Mouse (Mus musculus) G1E (cell line): ENCODE results near the gene Cog6. TPM values are rescaled to one million over a fixed set of nuclear protein-coding genes. Genes with fewer than 3 reads are reported as not detected.
A peak's percentile ranks its signal among the peaks of the same experiment; 100 is the strongest.

Experiments
- ATAC-seq: 2 replicates; pipeline ENCODE4 v1.8.0; 2016; ENCODE audit warnings: mild to moderate bottlenecking; ENCODE audit not compliant: insufficient number of reproducible peaks, poor library complexity, low FRiP score, severe bottlenecking; ENCODE audit errors: extremely low read depth
- DNase-seq: peaks from one replicate; pipeline ENCODE4 v3.0.0; 2012; ENCODE audit warnings: low spot score
- H3K27me3 ChIP-seq: 2 replicates; pipeline ENCODE4 v1.6.1; 2012; ENCODE audit warnings: mild to moderate bottlenecking, low read length, inconsistent platforms; ENCODE audit not compliant: insufficient read depth
- H3K36me3 ChIP-seq: replicated peaks from 2 replicates; pipeline ENCODE3; 2012; ENCODE audit warnings: mild to moderate bottlenecking, inconsistent platforms
- H3K4me1 ChIP-seq: 2 replicates; pipeline ENCODE4 v1.6.1; 2012; ENCODE audit warnings: low read depth, low read length, inconsistent platforms, mixed read lengths; ENCODE audit not compliant: insufficient read depth
- H3K4me3 ChIP-seq: 2 replicates; pipeline ENCODE4 v1.5.1; 2012; ENCODE audit warnings: low read depth, mild to moderate bottlenecking, inconsistent platforms, low read length, moderate library complexity, mixed read lengths
- H3K9me3 ChIP-seq: replicated peaks from 2 replicates; pipeline ENCODE4 v1.6.1; 2012; ENCODE audit warnings: inconsistent platforms
- CTCF ChIP-seq: IDR thresholded peaks from 2 replicates; pipeline ENCODE4 v1.5.1; 2012; ENCODE audit warnings: low read depth, low read length, inconsistent platforms, mixed read lengths
- GATA1 ChIP-seq: IDR thresholded peaks from 2 replicates; pipeline ENCODE4 v1.6.1; 2012; ENCODE audit warnings: borderline replicate concordance, low read length, inconsistent platforms, mixed read lengths
- GATA2 ChIP-seq: IDR thresholded peaks from 2 replicates; pipeline ENCODE4 v1.6.1; 2012; ENCODE audit warnings: low read depth, low read length, inconsistent platforms, borderline replicate concordance
- POLR2AphosphoS5 ChIP-seq: IDR thresholded peaks from 2 replicates; pipeline ENCODE4 v1.6.1; 2012; ENCODE audit warnings: low read depth, low read length, inconsistent platforms; ENCODE audit not compliant: insufficient replicate concordance
- TAL1 ChIP-seq: conservative IDR thresholded peaks from 2 replicates; pipeline ENCODE4 v1.6.1; 2012; ENCODE audit warnings: low read depth, low read length, inconsistent platforms, mixed read lengths
- polyA plus RNA-seq: library from polyadenylated mRNA; stranded (reverse); fragments of >175 nt; gene quantifications from 2 replicates; pipeline ENCODE4 v1.2.3, GENCODE M21; 2012
- total RNA-seq, 2 experiments: library from RNA; stranded (forward) in 1 of 2; stranded (reverse) in 1 of 2; fragments of 200-1000 nt in 1 of 2; fragments of >200 nt in 1 of 2; fragmentation: Nextera tagmentation in 1 of 2; gene quantifications; 2 replicates each; pipeline ENCODE4 v1.2.3; 2014 to 2017

Cog6 gene
- total and polyA plus RNA-seq, 3 experiments, result 35.9 to 47.5 (median 40.2) TPM

DNA sequence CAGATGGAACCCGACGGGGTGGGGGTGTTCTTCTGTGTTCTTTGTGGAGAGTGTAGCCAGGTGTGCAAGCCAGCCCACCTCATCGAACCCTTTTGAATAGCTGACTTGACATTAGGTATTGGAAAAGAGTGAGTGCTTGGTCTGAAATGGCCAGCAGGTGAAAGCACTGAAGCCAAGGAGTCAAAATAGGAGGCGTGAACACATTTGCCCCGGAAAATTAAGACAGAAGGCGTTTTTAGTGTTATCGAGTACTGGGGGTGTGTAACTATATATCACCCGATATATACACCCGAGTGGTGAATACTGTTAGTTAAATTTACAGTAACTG lies 25.2 kb upstream of the Cog6 start:
- Histone ChIP-seq H3K4me3 (no peak overlapping the region), H3K4me1 (peaks cover 10% of the 10 kb centered on the region; the same call in 1 of the 2 replicates), H3K9me3 (no peaks in the 10 kb centered on the region), H3K27me3 (peaks cover 16% of the 10 kb centered on the region), H3K36me3 (no peaks in the 10 kb centered on the region)
- TF ChIP-seq TAL1 (no peak), CTCF (no peak), GATA2 (no peak), POLR2AphosphoS5 (no peak), GATA1 (no peak)
- DNase-seq (no peak), ATAC-seq (no peak)

GRCm38 (mm10) chr3:53041411-53042239 lies 24.6 kb upstream of the Cog6 start, which contains the start of gene Lhfp:
Gene Lhfp (plus strand): TSS chr3:53041528.
- DNase-seq, result no peak
- H3K4me3 ChIP-seq, result peak within 1 kb of the TSS; percentile 61; the same call in 1 of the 2 replicates
- TF ChIP-seq POLR2AphosphoS5 (no peak), CTCF (no peak), GATA1 (no peak), GATA2 (no peak), TAL1 (no peak)
- H3K9me3 ChIP-seq, result no peaks in the 10 kb centered on the region
- peaks cover 16% of the 10 kb centered on the region for H3K27me3 ChIP-seq
- peaks cover 10% of the 10 kb centered on the region; the same call in 1 of the 2 replicates for H3K4me1 ChIP-seq
- ATAC-seq, result no peak
- no peaks in the 10 kb centered on the region for H3K36me3 ChIP-seq

GRCm38 (mm10) chr3:53040593-53041410 lies 23.8 kb upstream of the Cog6 start:
- DNase-seq (no peak), ATAC-seq (no peak)
- H3K9me3 ChIP-seq, result no peaks in the 10 kb centered on the region
- peak overlapping the region; percentile 61; the same call in 1 of the 2 replicates for H3K4me3 ChIP-seq
- H3K4me1 ChIP-seq, result peaks cover 10% of the 10 kb centered on the region; the same call in 1 of the 2 replicates
- TF ChIP-seq GATA1 (no peak), TAL1 (no peak), CTCF (no peak), POLR2AphosphoS5 (no peak)
- no peaks in the 10 kb centered on the region for H3K36me3 ChIP-seq
- H3K27me3 ChIP-seq, result peaks cover 16% of the 10 kb centered on the region

DNA sequence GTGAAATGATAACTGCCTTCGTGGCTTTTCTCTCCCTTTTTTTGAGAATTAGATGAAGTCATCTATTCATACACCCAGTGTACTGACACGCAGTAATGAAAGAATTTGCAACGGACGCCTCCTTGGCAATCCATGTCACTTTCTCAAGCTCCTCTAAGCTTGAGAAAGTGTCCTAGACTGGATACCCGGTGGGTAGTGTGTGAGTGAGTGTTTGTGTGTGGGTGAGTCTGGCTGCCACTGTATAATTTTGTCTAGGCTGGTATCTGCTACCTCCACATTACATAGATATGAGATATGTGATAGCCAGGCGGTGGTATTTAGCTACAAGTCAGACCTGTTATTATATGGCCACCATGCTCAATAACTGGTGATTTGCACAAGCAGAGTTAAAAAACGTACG lies 22.7 kb upstream of the Cog6 start:
- ATAC-seq (no peak), DNase-seq (no peak)
- peaks cover 16% of the 10 kb centered on the region for H3K27me3 ChIP-seq
- H3K36me3 ChIP-seq, result no peaks in the 10 kb centered on the region
- H3K4me1 ChIP-seq, result peaks cover 13% of the 10 kb centered on the region
- no peaks in the 10 kb centered on the region for H3K9me3 ChIP-seq
- TF ChIP-seq GATA1, result no peak
- no peak for TF ChIP-seq GATA2
- no peak for TF ChIP-seq TAL1
- TF ChIP-seq CTCF, result no peak
- no peak for TF ChIP-seq POLR2AphosphoS5
- H3K4me3 ChIP-seq, result no peak overlapping the region

- Histone ChIP-seq H3K36me3 (no peaks in the 10 kb centered on the region), H3K4me1 (peaks cover 13% of the 10 kb centered on the region), H3K9me3 (no peaks in the 10 kb centered on the region), H3K27me3 (peaks cover 16% of the 10 kb centered on the region), H3K4me3 (no peak overlapping the region)
- DNase-seq, result no peak
- no peak for TF ChIP-seq POLR2AphosphoS5
- TF ChIP-seq GATA1, result no peak
- no peak for TF ChIP-seq TAL1
- TF ChIP-seq GATA2, result no peak
- TF ChIP-seq CTCF, result no peak
- no peak for ATAC-seq
Observed at GRCm38 (mm10) chr3:53038913-53039312, 21.9 kb upstream of the Cog6 start.

GRCm38 (mm10) chr3:53036941-53037340 lies 19.9 kb upstream of the Cog6 start:
- DNase-seq (no peak), ATAC-seq (no peak)
- Histone ChIP-seq H3K27me3 (peaks cover 10% of the 10 kb centered on the region), H3K4me3 (no peak overlapping the region), H3K4me1 (peaks cover 23% of the 10 kb centered on the region), H3K36me3 (no peaks in the 10 kb centered on the region), H3K9me3 (no peaks in the 10 kb centered on the region)
- TF ChIP-seq CTCF (no peak), GATA2 (no peak), POLR2AphosphoS5 (no peak), GATA1 (no peak), TAL1 (no peak)
